Mouse (Mus musculus) myocyte (in vitro differentiated cells): ENCODE data around the gene Smad6.

ENCODE experiments used
- E2F4 ChIP-seq: IDR thresholded peaks from one replicate; pipeline ENCODE4 v1.6.1; 2011; ENCODE audit warnings: mild to moderate bottlenecking, control low read depth, moderate library complexity; ENCODE audit not compliant: insufficient read depth
- MAX ChIP-seq: IDR thresholded peaks from one replicate; pipeline ENCODE4 v1.6.1; 2011; ENCODE audit warnings: low read depth, mild to moderate bottlenecking, control low read depth
- MYOD1 ChIP-seq, 3 experiments: IDR thresholded peaks; one replicate each; pipeline ENCODE4 v1.6.1; 2011; ENCODE audit warnings: control low read depth in 2 of 3, low read depth in 2 of 3, mild to moderate bottlenecking in 2 of 3, moderate library complexity in 1 of 3; ENCODE audit not compliant: insufficient read length in 2 of 3, control insufficient read depth in 1 of 3
- MYOG ChIP-seq, 3 experiments: IDR thresholded peaks; one replicate each; pipeline ENCODE4 v1.6.1; 2011; ENCODE audit warnings: control low read depth in 2 of 3, low read depth in 2 of 3, mild to moderate bottlenecking in 2 of 3; ENCODE audit not compliant: insufficient read length in 2 of 3, control insufficient read depth in 1 of 3, insufficient read depth in 1 of 3
- POLR2A ChIP-seq: IDR thresholded peaks from one replicate; pipeline ENCODE4 v1.6.1; 2011; ENCODE audit warnings: low read depth, mild to moderate bottlenecking, control low read depth, moderate library complexity; ENCODE audit not compliant: insufficient read length
- POLR2AphosphoS2 ChIP-seq: IDR thresholded peaks from one replicate; pipeline ENCODE4 v1.6.1; 2011; ENCODE audit warnings: low read depth, control low read depth; ENCODE audit not compliant: insufficient read length
- REST ChIP-seq: IDR thresholded peaks from one replicate; pipeline ENCODE4 v1.6.1; 2011; ENCODE audit warnings: mild to moderate bottlenecking, control low read depth, moderate library complexity; ENCODE audit not compliant: insufficient read depth, insufficient read length
- SRF ChIP-seq: IDR thresholded peaks from one replicate; pipeline ENCODE4 v1.6.1; 2011; ENCODE audit warnings: low read depth; ENCODE audit not compliant: control insufficient read depth, insufficient read length
- TCF12 ChIP-seq: IDR thresholded peaks from one replicate; pipeline ENCODE4 v1.6.1; 2011; ENCODE audit warnings: mild to moderate bottlenecking, control low read depth; ENCODE audit not compliant: poor library complexity, insufficient read depth, severe bottlenecking
- TCF3 ChIP-seq: IDR thresholded peaks from one replicate; pipeline ENCODE4 v1.6.1; 2011; ENCODE audit warnings: low read depth, control low read depth; ENCODE audit not compliant: insufficient read length
- USF1 ChIP-seq: IDR thresholded peaks from one replicate; pipeline ENCODE4 v1.6.1; 2011; ENCODE audit warnings: low read depth, mild to moderate bottlenecking, control low read depth, moderate library complexity

- TF ChIP-seq USF1 (no peak), POLR2A (no peak), SRF (no peak), MYOG (IDR thresholded peaks at IDR 0.05; ENCODE audit: control insufficient read depth in 1 of 3, insufficient read depth in 1 of 3, insufficient read length in 2 of 3, low read depth in 2 of 3) (no peak), TCF12 (no peak), E2F4 (no peak), MYOD1 (IDR thresholded peaks at IDR 0.05; ENCODE audit: control insufficient read depth in 1 of 3, insufficient read length in 2 of 3, low read depth in 2 of 3) (no peak), MAX (no peak), TCF3 (no peak), POLR2AphosphoS2 (no peak), REST (no peak)
These were observed 47.3 kb upstream of the Smad6 start for GRCm38 (mm10) chr9:64069131-64069530.
